Mouse (Mus musculus) adrenal gland, postnatal 4 days (tissue): Measurements from ENCODE around the gene Iqsec2. TPM values are rescaled to one million over a fixed set of nuclear protein-coding genes. Genes with fewer than 3 reads are reported as not detected.

Experiments used
- DNase-seq, 2 experiments: peaks; one replicate each; pipeline ENCODE4 v3.0.0; 2021 to 2022; ENCODE audit warnings: low spot score in 2 of 2, mixed read lengths in 2 of 2
- long read RNA-seq, 2 experiments: library from polyadenylated mRNA; stranded (forward); transcript quantifications; one replicate each; pipeline ENCODE4 v2.0.0; 2021
- total RNA-seq, 2 experiments: library from RNA; stranded (reverse); gene quantifications; 2 replicates each; pipeline ENCODE4 v1.2.3; 2021

Gene Iqsec2
- 10 to 100 TPM; 30.5 to 40.2 TPM for total RNA-seq
- long read RNA-seq, experiment 1, partial matches to known transcripts: 1 of 11 reads
- long read RNA-seq, experiment 1, other reads (novel, unspliced or antisense): 9 of 11 reads
- long read RNA-seq, experiment 2, partial matches to known transcripts: 5 of 23 reads
- long read RNA-seq, experiment 2, other reads (novel, unspliced or antisense): 17 of 23 reads

DNA sequence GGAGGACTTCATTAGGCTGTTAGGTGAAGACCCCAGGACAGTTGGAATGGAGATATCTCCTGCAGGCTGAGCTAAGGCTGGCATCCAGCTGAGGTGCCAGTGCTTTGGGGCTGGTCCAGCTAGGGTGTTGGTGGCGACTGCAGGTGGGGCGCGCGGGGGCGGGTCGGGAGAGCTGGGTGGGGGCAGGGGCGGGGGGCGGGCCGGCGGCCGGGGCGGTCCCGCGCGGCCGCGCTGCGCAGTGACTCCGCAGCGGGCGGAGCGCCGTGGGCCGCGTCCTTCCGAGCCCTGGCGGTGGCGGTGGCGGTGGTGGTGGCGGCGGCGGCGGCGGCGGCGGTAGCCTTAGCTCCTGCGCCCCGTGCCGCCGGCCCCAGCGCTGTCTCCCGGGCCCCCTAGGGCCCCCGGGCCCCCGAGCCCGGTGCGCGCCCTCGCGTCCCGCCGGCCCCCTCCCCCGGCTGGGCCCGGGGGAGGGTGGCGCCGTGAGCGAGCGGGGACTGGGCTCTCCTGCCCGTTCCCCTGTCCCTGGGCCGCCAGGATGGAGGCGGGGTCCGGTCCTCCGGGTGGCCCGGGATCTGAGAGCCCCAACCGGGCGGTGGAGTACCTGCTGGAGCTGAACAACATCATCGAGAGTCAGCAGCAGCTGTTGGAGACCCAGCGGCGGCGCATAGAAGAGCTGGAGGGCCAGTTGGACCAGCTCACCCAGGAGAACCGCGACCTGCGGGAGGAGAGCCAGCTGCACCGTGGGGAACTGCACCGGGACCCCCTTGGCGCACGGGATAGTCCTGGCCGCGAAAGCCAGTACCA, at the start of gene Iqsec2:
TSS of gene Iqsec2 (plus strand) at position 328 of the 801 bp plus-strand sequence.
- no peak for DNase-seq

DNA sequence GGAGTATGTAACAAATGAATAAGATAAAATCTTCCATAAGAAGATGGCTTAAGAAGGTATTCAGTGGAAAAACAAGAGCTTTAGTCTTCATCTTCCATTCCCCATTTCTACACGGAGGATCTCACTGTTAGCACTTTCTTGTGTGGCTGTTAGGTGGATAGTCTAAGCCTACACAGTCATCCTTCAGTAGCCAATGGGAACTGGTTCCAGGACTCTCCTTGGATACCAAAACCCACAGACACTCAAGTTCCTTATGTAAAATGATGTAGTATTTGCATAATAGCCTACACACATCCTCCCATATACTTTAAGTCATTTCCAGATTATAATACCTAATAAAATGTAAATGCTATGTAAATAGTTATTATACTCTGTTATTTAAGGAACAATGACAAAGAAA, 46.5 kb upstream of the Iqsec2 start:
- DNase-seq: no peak

DNA sequence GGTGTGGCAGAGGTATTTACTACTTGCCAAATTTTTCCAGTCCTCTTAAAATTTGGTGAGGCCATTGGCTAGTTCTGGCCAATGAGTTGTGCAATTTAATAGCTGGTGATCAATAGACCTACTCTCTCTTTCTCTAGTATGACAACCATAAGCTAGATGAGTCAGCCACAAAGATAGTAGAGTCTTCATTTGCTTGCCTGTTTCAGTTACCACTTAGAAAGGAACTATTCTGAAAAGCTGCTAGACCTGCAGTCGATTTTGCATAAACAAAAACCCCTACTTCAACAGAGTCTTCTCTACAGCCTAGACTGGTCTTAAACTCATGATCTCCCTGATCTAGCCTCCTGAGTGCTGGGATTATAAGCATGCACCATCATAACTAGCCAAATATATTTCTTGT, 22.4 kb upstream of the Iqsec2 start:
- no peak for DNase-seq

DNA sequence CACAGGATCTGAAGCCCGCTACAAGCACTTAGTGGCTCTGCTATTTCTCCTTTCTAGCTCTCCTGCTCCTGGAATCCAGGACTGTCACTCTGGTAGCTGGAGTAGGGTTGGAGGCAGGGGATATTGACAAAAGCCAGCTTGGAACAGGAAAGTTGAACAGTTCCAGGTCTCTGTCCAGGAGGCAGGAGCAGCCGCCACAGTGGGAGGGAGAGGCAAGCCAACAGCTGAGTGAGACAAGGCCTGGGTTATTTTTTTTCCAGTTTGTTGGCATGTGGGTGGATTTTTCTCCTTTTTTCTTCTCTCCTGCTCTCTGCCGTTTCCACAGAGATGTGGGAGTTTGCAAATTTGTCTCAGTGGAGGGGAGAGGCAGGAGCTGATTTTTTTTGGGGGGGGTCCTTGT, 13.3 kb upstream of the Iqsec2 start:
- DNase-seq: no peak

DNA sequence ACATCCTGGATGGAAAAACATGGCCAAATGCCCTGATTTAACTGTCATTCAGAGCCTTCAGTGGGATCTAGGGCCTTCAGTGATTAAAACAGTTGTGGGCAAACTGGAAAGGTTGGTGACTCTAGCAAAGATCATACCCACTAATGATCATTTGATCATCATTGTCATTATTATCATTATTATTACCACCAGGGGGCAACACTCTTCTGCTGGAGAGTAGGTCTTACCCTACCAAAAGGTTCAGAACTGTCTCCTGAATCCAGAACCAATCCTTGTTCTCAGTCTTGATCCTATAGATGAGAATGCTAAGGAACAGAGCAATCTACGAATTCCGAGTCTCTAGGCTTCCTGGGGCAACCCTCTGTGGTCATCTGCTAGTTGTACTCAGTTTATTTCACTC, 12.0 kb upstream of the Iqsec2 start:
- DNase-seq: no peak

DNA sequence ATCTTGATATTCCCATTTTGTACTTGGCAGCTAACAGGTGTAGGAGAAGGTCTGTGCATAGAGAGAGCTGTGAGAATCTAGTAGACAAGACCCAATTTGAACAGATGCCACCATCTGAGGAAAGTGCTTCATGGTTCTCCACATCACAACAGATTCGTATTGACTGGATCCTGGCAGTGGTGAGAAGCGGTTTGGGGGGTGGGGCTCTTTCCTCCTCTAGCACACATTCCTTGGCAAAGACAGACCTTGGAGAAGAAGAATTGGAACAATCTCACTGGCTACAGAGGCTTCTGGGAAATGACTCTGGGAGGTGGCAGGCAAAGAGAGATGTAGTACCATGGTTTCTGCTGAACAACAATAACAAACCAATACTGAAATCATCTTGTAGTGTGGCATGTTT, 8.9 kb upstream of the Iqsec2 start:
- DNase-seq: no peak

DNA sequence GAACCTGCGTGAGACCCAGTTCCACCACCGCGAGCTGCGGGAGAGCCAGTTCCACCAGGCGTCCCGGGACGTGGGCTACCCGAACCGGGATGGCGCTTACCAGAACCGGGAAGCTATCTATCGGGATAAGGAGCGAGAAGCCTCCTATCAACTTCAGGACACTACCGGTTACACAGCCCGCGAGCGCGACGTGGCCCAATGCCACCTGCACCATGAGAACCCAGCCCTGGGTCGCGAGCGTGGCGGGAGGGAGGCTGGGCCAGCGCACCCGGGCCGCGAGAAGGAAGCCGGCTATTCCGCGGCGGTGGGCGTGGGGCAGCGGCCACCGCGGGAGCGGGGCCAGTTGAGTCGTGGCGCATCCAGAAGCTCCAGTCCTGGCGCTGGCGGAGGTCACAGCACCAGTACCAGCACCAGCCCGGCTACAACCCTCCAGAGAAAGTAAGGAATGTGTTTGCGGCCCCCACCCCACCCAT, 710 bp downstream of the Iqsec2 start:
- DNase-seq: no peak

DNA sequence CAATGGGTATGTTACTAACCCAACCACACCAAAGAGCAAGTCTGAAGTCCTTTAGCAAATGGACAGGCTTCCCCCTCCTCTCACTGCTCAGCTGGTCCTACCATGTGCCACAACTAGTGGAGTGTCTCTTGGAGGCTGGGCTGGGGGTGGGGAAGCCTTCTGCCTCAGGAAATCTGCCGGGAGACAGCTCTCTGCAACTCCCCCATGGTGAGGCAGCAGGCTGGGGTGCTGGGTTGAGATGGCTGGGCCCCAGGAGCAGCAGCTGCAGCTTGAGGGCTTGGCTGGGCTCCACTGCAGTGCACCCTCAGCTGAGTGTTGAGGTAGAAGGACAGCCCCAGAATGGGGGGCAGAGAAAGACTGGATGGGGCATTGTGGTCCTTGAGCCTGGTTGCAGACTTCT, 2.1 kb downstream of the Iqsec2 start:
- no peak for DNase-seq

DNA sequence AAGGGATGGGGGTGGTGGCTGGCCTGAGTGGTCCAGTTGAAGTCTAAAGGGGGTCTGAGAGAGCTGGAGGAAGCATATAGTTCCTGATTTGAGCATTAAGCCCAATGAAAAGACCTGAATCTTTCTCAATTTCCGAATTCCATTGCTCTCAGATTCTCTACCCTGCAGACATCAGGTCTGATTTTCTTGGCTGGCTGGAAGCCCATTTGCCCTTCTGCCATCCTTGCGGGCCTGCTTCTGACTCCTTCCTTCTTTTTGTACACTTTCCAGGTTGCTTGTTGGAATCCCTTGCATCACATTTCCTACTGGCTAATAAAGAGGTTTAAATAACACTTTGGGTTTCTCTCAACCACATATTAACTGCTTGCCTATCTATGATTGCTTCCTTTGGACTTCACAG, 2.6 kb downstream of the Iqsec2 start:
- DNase-seq: no peak

DNA sequence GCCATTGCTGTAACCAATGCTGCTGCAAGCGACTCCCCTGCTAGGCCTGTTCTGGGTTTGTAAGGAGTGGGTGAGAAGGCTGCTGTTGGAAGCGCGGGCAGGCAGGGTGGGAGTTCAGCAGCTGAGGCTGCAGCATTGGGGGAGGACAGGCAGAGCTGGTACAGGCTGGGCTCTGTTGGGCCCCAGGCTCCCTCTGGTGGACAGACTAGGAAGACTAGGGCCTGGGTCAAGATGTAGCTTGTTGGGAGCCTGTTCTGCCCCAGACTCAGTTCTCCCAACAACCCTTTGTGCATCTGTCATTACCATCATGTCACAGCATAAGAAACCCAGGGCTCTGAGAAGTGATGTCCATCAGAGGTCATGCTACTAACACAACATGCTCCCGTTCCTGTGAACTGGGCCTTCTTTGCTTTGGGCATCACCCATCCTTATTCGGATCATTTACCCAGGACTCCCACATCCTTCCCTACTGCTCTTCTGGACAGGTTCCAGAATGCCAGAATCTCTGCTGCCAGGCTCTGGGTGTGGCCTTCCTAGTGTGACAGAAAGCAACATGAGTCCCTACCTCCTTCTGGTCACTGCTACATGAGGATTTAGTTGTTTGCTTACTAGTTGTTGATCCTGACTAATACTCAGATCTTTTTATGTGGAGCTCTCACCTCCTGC, 3.5 kb downstream of the Iqsec2 start:
- DNase-seq: peak in 1 of 2 experiments; percentile 27

DNA sequence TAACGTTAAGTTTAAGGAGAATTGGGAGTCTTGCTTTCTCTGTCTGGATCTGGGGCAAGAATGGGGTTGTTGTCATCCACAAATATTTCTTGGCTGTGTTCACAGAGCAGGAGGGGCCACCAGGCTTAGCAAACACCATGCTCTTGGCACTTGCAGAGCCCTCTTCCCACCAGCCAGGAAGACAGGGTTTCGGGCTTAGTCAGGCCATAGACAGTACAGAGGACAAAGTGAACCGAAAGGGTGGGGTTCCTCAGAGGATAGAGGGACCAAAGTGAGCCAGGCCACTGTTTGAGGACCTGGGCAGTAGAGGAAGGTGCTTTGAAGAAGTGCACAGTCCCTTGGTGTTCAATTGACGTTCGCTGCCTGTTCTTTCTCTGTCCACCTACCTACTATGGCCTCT, 4.6 kb downstream of the Iqsec2 start:
- no peak for DNase-seq

DNA sequence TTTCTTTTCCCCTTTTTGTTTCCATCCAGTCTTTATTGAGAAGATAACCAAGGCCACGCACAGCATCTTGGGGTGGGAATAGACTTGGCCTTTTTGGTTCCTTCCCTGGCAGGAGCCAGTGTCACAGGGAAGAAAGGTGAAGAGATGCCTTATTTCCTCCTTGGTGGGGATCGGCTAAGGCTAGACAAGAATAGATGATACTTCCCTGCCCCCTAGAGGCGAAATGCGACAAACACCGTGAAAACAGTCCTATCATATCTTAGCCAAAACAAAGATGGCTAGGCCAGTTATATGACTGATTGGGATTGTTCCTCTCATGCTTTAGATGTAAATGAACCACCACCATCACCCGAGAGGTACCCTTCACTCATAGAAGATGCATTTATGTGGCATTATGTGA, 7.6 kb downstream of the Iqsec2 start:
- DNase-seq: no peak

DNA sequence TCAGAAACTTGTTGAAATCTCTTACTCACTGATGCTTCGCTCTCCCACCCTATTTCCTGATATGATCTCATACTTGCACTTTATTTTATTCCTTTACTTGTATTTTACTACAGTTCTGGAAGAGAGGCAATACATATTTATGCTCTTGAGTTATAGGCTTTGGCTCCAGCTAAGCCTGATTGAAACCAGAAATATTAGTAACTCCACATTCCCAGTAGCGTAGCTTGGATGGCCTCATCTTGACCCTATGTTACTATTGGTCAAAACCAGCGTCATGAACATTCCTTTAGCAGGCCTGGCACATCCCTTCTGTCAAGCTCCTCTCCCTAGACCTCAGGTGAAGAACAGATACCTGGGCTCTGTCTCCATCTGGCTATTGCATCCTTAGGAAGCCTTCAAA, 14.2 kb downstream of the Iqsec2 start:
- DNase-seq: no peak

DNA sequence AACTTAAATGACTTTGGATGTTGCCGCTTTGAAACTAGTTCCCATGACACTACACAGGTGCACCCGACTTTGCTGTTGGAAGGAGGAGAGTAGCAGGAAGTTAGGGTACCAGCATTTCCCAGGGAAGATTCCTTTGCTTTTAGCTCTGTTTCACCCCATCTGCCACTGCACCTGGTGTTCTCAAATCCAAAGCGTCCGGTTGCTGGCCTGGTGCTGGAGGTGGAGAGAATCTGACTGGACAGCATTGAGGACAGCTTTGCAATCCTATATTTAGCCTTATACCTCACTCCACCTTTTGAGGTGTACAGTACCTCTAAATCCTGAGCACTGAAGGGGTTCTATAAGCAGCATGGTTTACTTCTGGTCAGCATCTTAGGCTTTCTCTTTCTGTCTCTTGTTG, 17.3 kb downstream of the Iqsec2 start:
- DNase-seq: no peak

DNA sequence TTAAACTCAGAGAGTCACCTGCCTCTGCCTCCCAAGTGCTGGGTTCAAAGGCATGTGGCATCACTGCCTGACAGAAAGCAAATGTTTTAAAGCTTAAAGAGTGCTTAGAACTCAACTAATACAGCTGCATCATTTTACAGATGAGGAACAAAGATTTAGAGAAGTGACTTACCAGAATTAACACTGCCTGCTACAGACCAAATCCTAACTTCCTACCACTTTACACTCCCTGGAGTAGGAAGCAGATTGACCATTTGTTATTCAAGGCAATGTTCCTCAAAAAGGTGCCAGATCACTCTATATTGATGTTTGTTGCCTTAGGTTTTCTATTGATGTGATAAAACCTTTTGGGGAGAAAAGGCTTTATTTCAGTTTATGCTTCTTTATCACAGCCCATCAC, 20.0 kb downstream of the Iqsec2 start:
- no peak for DNase-seq

DNA sequence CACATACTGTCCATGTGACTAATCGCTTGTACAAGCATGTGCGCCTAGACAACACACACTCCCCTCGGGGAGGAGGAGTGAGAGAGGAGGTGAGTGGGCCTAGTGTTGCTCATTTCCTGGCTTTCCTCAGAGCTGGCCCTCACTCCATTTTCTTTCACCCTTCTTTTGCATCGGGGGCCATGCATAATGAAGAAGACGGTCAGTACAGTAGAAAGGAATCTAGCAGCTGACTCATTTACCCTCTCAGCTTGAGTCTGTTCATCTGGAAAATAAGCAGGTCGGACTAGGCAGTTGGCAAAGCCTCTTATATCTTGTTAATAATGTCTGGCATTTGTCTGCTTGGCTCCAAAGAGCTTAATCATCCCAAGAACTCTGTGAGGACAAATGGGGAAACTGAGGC, 22.1 kb downstream of the Iqsec2 start:
- DNase-seq: no peak

DNA sequence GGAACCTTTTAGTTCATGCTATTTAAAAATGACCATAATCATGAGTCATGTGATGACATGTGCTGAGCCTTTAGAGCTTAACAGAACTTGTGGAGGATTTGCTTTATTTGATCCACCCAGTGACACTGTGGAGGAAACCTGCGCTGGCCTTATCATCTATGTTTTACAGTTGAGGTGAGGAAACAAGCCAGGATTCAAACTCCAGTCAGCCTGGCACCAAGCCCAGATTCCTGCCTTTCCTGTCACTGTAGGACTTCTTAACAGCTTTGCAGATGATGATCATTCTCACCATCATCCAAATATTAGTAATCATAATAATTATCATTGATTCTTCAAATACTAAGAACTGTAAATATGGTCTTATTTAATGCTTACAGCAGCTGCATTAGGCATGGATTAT, 24.5 kb downstream of the Iqsec2 start:
- no peak for DNase-seq

DNA sequence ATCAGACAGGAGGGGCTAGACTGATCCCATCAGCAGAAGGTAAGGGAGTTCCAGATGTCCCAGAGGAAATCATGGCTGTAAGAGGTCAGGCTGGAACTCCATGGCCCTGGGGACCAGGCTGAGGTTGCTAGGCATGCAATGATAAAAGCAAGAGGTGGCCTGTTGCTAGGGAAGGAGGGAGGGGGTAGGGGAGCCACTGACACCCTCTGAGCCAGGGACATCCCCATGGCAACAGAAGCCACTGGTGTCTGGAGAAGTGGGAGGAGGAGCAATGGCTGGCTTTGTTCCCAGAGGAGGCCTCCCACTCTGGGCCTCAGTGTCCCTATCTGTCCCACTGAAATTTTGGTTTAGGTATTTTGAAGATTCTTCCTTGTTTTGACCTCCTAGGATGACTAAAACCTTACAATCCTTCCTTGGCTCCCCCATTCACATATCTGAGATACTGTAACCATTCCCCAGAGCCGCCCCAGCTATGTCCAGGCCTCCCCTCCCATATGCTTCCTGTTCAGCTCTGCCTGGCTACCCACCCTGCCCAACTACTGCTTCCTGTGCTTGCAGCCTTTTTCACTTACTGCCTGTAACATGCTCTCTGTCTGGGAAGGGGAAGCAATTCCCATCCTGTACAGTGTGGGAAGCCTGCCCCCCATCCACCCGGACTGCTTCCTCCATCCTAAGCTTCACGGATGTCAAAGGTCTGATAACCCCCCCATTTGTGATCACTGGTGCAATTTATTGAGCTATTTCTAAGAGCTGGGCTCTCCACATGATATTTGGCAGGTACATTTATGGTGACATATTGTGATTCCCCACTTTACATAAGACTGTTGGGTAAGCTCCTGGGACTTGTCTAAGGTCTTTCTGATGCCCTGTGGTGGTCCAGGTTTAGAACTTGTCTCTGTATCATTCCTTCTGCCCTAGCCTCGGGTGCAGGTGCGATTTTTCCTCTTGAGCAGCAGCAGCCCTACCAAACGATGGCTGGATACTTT, 27.3 kb downstream of the Iqsec2 start:
- DNase-seq: no peak

DNA sequence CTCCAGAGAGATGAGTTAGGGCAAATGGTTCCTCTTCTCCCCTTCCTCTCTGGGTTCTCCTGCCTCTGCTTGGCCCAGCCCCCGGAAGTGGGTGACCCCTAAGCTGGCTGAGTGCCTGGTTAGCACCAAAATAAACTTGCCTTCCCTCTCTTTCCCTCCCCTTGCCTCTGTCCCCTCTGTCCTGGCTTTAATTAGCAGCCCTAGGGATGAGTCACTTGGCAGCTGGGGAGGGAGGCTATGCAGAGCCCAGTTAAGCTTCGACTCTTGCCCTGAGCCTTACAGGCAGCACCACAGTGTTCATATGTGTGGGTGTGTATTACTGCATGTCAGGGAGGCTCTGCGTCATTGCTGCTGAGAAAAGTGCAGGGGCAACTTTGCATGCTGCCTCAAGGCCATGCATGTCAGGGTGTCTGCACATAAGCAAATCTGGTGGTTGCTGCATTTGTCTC, 28.4 kb downstream of the Iqsec2 start:
- DNase-seq: no peak

DNA sequence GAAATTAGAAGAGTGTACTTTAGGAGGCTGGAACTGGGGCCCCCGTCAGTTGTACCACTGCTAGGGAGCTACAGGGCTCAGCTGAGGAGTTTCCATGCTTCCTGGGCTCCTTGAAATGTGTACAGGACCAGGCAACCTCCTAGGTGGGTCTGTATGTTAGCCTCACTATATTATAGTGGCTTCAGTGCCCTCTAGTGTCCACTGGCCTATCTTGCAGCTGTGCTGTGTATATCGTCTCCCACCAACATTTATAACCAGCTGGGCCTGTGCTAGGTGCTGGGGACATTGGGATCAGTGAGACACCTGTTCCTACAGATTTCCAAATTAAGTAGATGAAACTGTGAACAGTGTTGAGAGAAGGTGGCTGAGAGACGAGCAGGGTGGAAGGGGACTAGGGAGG, 31.2 kb downstream of the Iqsec2 start:
- DNase-seq: no peak

DNA sequence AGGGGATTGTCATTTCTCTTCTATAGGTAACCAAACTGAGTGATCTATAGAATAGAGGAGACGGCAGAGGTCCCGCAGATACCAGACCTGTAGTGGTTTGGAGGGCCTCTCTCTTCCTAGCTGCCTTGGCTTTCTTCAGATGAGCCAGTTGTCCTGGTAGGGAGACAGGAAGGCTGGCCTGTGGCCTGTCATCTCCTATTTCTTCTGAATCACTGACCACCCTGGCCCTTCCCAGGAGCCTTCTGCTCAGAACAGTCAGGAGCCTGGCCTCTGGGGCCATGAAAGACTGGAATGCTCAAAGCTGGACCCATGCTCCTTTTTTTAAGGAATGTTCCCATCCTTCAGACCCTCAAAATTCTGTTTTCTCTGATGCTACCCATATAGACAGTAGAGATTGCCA, 33.8 kb downstream of the Iqsec2 start:
- DNase-seq: no peak
